Mouse (Mus musculus) heart, embryonic 13.5 days (tissue): ENCODE results near the gene Cd163l1. TPM values are rescaled to one million over a fixed set of nuclear protein-coding genes. Genes with fewer than 3 reads are reported as not detected.

ENCODE experiments used
- ATAC-seq: fragments of 200-750 bp; cut with Nextera tagmentation; 2 replicates; pipeline ENCODE4 v1.8.0; 2017; ENCODE audit warnings: moderate TSS enrichment; ENCODE audit not compliant: insufficient number of reproducible peaks, low FRiP score, low TSS enrichment; ENCODE audit errors: extremely low read depth
- H3K27ac ChIP-seq: fragments of 300-500 bp; sonication (generic); replicated peaks from 2 replicates; pipeline ENCODE4 v1.5.1; 2015; ENCODE audit warnings: moderate library complexity, mild to moderate bottlenecking, inconsistent platforms
- H3K27me3 ChIP-seq: fragments of 300-500 bp; sonication (generic); replicated peaks from 2 replicates; pipeline ENCODE4 v1.6.1; 2015; ENCODE audit warnings: mild to moderate bottlenecking, inconsistent platforms
- H3K36me3 ChIP-seq: fragments of 300-500 bp; sonication (generic); 2 replicates; pipeline ENCODE4 v1.6.1; 2015; ENCODE audit warnings: mild to moderate bottlenecking, inconsistent platforms
- H3K4me1 ChIP-seq: fragments of 300-500 bp; sonication (generic); 2 replicates; pipeline ENCODE4 v1.6.1; 2015; ENCODE audit warnings: inconsistent platforms
- H3K4me2 ChIP-seq: fragments of 300-500 bp; sonication (generic); 2 replicates; pipeline ENCODE4 v1.6.1; 2015; ENCODE audit warnings: inconsistent platforms, mild to moderate bottlenecking, moderate library complexity
- H3K4me3 ChIP-seq: fragments of 300-500 bp; sonication (generic); 2 replicates; pipeline ENCODE4 v1.5.1; 2015; ENCODE audit warnings: moderate library complexity, mild to moderate bottlenecking, inconsistent platforms
- H3K9ac ChIP-seq: fragments of 300-500 bp; sonication (generic); 2 replicates; pipeline ENCODE4 v1.6.1; 2015; ENCODE audit warnings: inconsistent platforms, mild to moderate bottlenecking, moderate library complexity
- H3K9me3 ChIP-seq: fragments of 300-500 bp; sonication (generic); 2 replicates; pipeline ENCODE4 v1.6.1; 2016; ENCODE audit warnings: inconsistent platforms
- WGBS: fragments of 180-500 bp; shearing (Covaris S2); methylation state at CpG from one replicate; pipeline ENCODE4 v1.1.7; 2015; ENCODE audit warnings: mixed read lengths; 5-methylcytosine and 5-hydroxymethylcytosine counted together
- polyA plus RNA-seq: library from polyadenylated mRNA; unstranded; fragments of >200 nt; fragmentation: Nextera tagmentation; extraction: Ambion mirVana; gene quantifications from 2 replicates; pipeline ENCODE4 v1.2.1, GENCODE M21; 2015

Gene Cd163l1
- 0.39 TPM in 1 of 2 replicates, not detected in the other for polyA plus RNA-seq

DNA sequence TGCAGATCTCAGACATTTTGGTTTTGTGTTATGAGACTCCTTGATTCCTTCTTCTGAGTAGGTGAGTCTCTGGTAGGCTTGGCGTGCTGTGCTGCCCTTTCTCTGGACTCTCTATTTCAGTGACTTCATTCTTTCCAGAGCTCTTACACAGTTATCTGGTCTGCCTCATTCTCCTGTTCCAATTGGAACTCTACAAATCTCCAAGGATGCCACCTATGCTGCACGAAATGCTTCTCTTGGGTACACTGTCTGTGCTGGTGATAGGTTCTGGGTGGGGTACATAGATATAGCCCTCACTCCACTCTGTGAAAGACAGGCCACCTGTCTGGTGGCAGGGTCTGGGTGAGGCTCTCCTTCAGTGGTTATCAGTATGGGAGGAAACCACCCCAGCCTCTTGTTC, at the start of gene Cd163l1:
TSS of gene Cd163l1 (plus strand) at position 301 of the 400 bp plus-strand sequence.
- ATAC-seq: no peak
- H3K36me3 ChIP-seq: no peaks in the 10 kb centered on the region
- no peak within 1 kb of the TSS for H3K27ac ChIP-seq
- no peak within 1 kb of the TSS for H3K4me2 ChIP-seq
- H3K4me3 ChIP-seq: no peak within 1 kb of the TSS
- H3K4me1 ChIP-seq: no peaks in the 10 kb centered on the region
- H3K9me3 ChIP-seq: no peaks in the 10 kb centered on the region
- no peak within 1 kb of the TSS for H3K9ac ChIP-seq
- H3K27me3 ChIP-seq: 0 out of 2 replicates have a peak, but pooled peaks cover 5% of the 10 kb centered on the region
- 69% methylated on average over 2 of the region's 2 CpGs for WGBS

DNA sequence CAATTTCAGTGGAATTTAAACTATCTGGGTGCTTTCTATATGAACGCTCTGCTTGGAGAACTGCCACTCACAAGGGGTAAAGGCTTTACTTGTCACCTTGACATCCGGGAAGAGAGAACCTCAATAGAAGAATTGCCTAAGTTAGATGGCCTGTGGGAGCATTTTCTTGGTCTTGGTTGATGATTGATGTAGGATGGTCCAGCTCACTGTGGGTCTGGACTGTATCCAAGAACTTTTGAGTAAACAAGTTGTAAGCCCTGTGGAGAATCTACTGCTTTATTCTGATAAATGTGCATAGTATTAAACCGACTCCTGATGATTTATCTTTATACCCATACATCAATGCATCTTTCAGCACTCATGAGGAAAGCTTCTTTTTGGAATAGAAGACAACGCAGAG, 48.7 kb upstream of the Cd163l1 start:
- Histone ChIP-seq H3K27me3 (no peaks in the 10 kb centered on the region), H3K27ac (no peak overlapping the region), H3K4me3 (no peak overlapping the region), H3K9ac (no peak overlapping the region), H3K4me1 (no peaks in the 10 kb centered on the region), H3K9me3 (no peaks in the 10 kb centered on the region), H3K4me2 (no peak overlapping the region), H3K36me3 (no peaks in the 10 kb centered on the region)
- 72% methylated on average over 4 of the region's 4 CpGs for WGBS
- ATAC-seq: no peak

DNA sequence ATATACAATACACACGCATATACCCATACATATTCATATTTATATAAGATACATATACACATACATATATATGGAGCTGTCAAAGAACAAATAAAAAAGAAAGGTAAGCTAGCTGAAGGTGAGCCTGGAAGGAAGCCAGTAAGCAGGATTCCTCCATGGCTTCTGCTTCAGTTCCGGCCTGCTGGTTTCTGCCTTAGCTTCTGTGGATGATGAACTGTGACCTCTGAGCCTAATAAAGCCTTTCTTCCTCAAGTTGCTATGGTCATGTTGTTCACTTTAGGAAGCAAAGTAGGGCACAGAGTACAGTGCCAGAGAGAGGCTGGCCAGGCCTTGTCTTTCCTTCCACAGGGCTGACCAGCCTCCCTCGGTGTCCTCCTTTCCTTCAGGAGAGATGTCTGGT, 47.2 kb upstream of the Cd163l1 start:
- ATAC-seq: no peak
- Histone ChIP-seq H3K9ac (no peak overlapping the region), H3K4me1 (no peaks in the 10 kb centered on the region), H3K4me2 (no peak overlapping the region), H3K4me3 (no peak overlapping the region), H3K27ac (no peak overlapping the region), H3K27me3 (no peaks in the 10 kb centered on the region), H3K9me3 (no peaks in the 10 kb centered on the region), H3K36me3 (no peaks in the 10 kb centered on the region)
- 81% methylated on average over 3 of the region's 3 CpGs for WGBS

DNA sequence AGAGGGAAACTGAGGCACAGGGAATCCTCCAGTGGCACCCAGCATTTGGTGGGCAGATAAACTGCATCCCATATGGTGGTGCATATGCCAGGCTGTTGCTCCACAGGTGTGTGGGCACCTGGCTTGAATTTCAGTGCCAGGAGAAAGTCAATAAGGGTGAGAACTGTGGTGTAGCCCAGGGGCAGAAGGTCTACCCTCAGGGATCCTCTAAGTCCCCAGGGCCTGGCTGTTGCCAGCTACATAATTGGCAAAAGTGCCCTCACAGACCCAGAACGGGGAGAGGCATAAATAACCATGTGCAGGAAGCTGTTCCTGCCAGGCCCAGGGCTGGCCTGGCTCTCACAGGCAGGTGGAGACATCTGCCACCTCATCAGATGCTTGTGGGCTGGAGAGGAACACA, 45.1 kb upstream of the Cd163l1 start, which contains the start of gene Olfr523:
TSS of gene Olfr523 (plus strand) at position 282 of the 400 bp plus-strand sequence.
- Histone ChIP-seq H3K27me3 (0 out of 2 replicates have a peak, but pooled peaks cover 5% of the 10 kb centered on the region), H3K27ac (no peak within 1 kb of the TSS)

DNA sequence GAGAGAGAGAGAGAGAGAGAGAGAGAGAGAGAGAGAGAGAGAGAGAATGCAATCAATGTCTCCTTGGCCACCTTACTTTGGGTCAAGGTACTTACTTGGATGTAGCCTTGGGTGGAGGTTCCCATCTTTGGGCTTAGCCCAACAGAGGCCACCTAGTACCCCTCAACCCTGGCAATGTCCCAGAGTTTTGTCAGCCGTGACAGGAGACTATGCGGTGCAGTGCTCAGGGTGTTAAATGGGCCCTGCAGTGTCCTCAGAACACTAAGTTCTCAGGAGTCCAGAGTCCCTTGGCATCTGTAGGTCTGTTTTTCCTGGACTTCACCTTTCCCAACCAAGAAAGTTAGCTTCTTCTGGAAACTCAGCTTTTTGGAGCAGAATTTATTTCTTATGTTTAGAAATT, 38.9 kb upstream of the Cd163l1 start:
- Histone ChIP-seq H3K4me3 (no peak overlapping the region), H3K27me3 (0 out of 2 replicates have a peak, but pooled peaks cover 6% of the 10 kb centered on the region), H3K36me3 (no peaks in the 10 kb centered on the region), H3K27ac (no peak overlapping the region), H3K4me2 (no peak overlapping the region), H3K9me3 (no peaks in the 10 kb centered on the region), H3K4me1 (no peaks in the 10 kb centered on the region), H3K9ac (no peak overlapping the region)
- no peak for ATAC-seq
- WGBS: 80% methylated on average over 2 of the region's 2 CpGs

More for the DNA sequence above, 45.1 kb upstream of the Cd163l1 start, which contains the start of gene Olfr523:
- no peak for ATAC-seq
- H3K4me1 ChIP-seq: no peaks in the 10 kb centered on the region
- no peaks in the 10 kb centered on the region for H3K36me3 ChIP-seq
- no peak within 1 kb of the TSS for H3K4me2 ChIP-seq
- WGBS: 53% methylated on average over 1 of the region's 1 CpGs
- no peaks in the 10 kb centered on the region for H3K9me3 ChIP-seq
- H3K9ac ChIP-seq: no peak within 1 kb of the TSS
- H3K4me3 ChIP-seq: no peak within 1 kb of the TSS

DNA sequence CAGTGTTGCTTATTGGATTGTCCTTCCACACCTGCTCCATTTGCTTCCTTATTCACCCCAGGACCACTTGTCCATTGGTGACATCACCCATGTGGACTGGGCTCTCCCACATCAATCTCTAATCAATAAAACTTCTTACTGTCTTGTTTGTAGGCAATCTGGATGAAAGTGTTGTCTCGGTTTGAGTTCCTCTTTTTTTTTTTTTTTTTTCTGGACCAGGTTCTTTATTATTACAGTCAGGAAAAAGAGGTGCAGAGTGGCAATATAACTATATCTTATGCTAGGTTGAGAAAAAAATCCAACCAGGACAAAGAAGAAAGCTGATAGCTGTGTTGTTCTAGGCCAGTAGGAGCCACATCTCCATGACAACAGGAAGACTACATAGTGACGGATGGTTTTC, 37.4 kb upstream of the Cd163l1 start:
- Histone ChIP-seq H3K4me1 (no peaks in the 10 kb centered on the region), H3K36me3 (no peaks in the 10 kb centered on the region), H3K27me3 (0 out of 2 replicates have a peak, but pooled peaks cover 6% of the 10 kb centered on the region), H3K27ac (no peak overlapping the region), H3K4me2 (no peak overlapping the region), H3K9me3 (no peaks in the 10 kb centered on the region), H3K9ac (no peak overlapping the region), H3K4me3 (no peak overlapping the region)
- no peak for ATAC-seq
- WGBS: 64% methylated on average over 2 of the region's 2 CpGs

DNA sequence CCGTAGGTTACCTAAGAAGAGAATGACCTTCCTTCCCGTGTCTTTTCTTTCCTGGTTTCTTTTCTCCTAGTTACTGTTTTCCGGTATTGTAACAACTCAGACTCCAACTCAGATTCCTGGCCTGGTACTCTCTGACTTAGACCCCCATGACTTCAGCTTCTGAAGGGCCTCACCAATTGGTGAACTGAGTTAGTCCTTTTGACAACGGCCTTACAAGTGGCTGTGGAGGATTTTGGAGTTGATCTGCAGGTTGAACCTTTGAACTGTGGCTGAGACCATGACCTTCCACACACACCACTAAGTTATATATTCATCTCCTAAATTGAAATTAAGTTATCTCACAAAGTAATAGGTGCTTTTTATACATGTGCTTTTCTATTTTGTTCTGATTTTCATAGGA, 33.9 kb upstream of the Cd163l1 start:
- Histone ChIP-seq H3K4me3 (no peak overlapping the region), H3K27ac (no peak overlapping the region), H3K4me1 (no peaks in the 10 kb centered on the region), H3K36me3 (no peaks in the 10 kb centered on the region), H3K27me3 (0 out of 2 replicates have a peak, but pooled peaks cover 5% of the 10 kb centered on the region), H3K9ac (no peak overlapping the region), H3K9me3 (no peaks in the 10 kb centered on the region), H3K4me2 (no peak overlapping the region)
- 76% methylated on average over 4 of the region's 4 CpGs for WGBS
- no peak for ATAC-seq

DNA sequence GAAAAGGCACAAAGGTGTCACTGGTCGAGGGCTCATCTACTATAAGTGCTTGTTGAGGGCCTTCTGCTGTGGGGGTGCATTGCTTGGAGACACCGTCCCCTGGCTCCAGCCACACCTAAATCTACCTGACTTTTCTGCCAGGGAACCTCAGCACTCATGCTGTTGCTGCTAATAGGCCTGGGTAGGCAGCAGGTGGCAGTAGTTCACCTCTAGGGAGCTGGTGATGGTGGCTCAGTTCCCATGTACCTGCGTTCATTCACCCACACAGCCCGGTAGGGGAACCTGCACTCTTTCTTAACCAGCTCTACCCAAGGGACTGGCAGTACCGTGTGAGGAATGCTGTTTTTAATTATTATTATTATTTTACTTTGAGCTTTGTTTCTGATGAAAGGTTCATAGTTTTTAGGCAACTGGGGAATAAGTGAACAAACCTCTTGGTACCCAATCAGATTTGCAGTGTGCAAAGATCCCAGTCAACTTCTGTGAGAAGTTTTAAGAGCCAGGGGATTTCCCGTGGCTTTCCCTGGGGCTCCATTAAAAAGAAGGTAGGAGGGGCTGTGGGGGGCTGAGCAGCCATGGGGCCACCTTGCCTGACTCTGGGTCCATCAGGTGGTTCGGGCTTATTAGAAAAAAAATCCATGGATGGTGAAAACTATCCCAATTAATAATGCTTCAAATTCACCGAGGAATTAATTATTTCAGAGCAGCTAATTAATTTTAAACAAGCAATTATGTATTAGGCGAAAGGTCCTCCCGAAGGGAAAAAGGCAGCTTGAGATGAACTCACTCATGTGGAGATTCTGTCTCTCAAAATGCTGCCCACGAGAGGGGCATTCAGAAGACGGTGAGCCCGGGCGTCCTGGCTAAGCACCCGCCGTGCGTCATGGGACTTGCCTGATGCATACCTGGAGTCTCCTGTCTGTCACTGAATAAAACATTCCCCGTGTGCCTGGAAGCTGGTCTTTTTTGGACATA, 31.1 kb upstream of the Cd163l1 start:
- peaks cover 5% of the 10 kb centered on the region; the same call in 1 of the 2 replicates for H3K27me3 ChIP-seq
- H3K36me3 ChIP-seq: no peaks in the 10 kb centered on the region
- no peaks in the 10 kb centered on the region for H3K9me3 ChIP-seq
- H3K9ac ChIP-seq: no peak overlapping the region
- 60% methylated on average over 18 of the region's 18 CpGs for WGBS
- no peak for ATAC-seq
- H3K4me3 ChIP-seq: no peak overlapping the region
- no peak overlapping the region for H3K27ac ChIP-seq
- no peak overlapping the region for H3K4me2 ChIP-seq
- H3K4me1 ChIP-seq: no peaks in the 10 kb centered on the region

DNA sequence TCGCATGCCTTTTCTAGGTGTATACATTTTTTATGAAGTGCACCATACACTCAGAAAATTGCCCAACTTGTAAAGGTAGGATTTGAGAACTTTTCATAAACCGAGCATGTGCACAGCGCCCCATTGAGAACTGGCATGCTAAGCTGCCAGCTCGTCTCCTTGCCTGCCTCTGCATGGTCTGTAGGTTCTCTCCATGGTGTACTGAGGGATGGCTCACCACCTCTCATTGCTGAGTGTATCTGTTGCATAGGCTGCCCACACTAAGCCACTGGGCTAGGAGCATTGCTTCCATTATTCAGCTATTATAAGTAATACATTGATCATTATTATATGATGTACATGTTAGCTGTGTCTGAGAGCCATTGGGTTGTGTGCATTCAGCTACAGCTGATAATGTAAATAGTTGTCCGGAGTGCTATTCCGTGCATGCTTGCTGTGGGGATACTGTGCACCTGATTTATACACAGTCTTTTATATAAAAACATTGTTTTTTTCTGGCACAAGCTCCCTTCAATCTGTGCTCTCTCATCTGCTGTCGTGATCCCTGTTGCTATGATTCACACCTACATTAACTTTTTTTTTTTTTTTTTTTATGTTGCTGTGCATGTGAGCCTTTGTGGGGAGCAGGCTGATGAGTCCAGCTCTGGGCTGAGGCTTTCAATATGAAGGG, 30.2 kb upstream of the Cd163l1 start:
- Histone ChIP-seq H3K36me3 (no peaks in the 10 kb centered on the region), H3K27ac (no peak overlapping the region), H3K4me3 (no peak overlapping the region), H3K4me2 (no peak overlapping the region), H3K9ac (no peak overlapping the region), H3K27me3 (peaks cover 5% of the 10 kb centered on the region; the same call in 1 of the 2 replicates), H3K4me1 (no peaks in the 10 kb centered on the region), H3K9me3 (no peaks in the 10 kb centered on the region)
- ATAC-seq: no peak; the same call in 1 of the 2 replicates
- 74% methylated on average over 7 of the region's 7 CpGs for WGBS

DNA sequence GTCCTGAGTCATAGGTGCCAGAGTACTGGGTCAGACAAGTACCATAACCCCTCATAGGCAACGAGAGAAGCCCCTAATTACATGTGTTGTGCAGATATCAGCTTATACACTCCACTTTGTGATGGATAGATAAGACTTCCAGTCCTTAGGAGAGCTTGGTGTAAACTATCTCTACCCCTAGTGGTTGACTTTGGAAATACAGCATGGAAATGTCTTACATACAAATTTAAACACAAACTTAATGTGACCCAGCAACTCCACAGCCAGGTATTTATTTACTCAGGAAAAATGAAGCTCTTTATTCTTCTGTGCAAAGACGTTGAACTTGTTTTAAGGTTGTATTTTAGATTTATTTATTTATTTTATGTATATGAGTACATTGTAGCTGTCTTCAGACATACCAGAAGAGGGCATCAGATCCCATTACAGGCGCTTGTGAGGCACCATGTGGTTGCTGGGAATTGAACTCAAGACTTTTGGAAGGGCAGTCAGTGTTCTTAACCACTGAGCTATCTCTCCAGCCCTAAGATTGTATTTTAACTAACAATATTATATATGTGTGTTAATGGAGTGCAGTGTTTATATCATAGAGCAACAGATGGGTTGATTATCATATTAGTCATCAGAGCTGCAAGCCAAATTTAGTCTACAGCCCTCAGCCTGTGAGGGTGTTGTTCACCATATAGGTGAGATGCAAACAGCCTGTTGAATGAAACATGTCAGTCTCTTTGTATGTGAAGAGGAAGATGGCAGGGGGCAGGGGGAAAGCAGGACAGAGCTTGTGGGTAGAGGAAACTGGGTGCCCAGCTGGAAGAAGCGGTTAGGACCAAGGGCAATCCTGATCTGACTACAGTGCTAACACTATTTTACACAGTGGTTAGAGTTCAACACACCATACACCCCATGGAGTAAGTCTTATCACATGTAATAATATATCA, 29.4 kb upstream of the Cd163l1 start:
- Histone ChIP-seq H3K9ac (no peak overlapping the region), H3K4me1 (no peaks in the 10 kb centered on the region), H3K27ac (no peak overlapping the region), H3K27me3 (peaks cover 5% of the 10 kb centered on the region; the same call in 1 of the 2 replicates), H3K36me3 (no peaks in the 10 kb centered on the region), H3K4me3 (no peak overlapping the region), H3K9me3 (no peaks in the 10 kb centered on the region), H3K4me2 (no peak overlapping the region)
- 55% methylated on average over 4 of the region's 4 CpGs for WGBS
- no peak for ATAC-seq
